Mouse (Mus musculus) hindbrain, embryonic 10.5 days (tissue): Measurements from ENCODE around the gene Rassf4. TPM values are rescaled to one million over a fixed set of nuclear protein-coding genes. Genes with fewer than 3 reads are reported as not detected.
A peak's percentile ranks its signal among the peaks of the same experiment; 100 is the strongest.

Experiments
- DNase-seq: peaks from one replicate; pipeline ENCODE4 v3.0.0-alpha.2; 2017; ENCODE audit warnings: low spot score
- H3K27ac ChIP-seq: fragments of 300-500 bp; sonication (generic); 2 replicates; pipeline ENCODE4 v1.5.1; 2016; ENCODE audit warnings: mild to moderate bottlenecking, moderate library complexity
- H3K27me3 ChIP-seq: fragments of 300-500 bp; sonication (generic); 2 replicates; pipeline ENCODE4 v1.6.1; 2016; ENCODE audit warnings: mild to moderate bottlenecking; ENCODE audit not compliant: poor library complexity, insufficient read depth, severe bottlenecking
- H3K36me3 ChIP-seq: fragments of 300-500 bp; sonication (generic); 2 replicates; pipeline ENCODE4 v1.6.1; 2016; ENCODE audit warnings: mild to moderate bottlenecking, moderate library complexity
- H3K4me1 ChIP-seq: fragments of 300-500 bp; sonication (generic); replicated peaks from 2 replicates; pipeline ENCODE4 v1.6.1; 2016; ENCODE audit warnings: mild to moderate bottlenecking
- H3K4me3 ChIP-seq: fragments of 300-500 bp; sonication (generic); 2 replicates; pipeline ENCODE4 v1.5.1; 2016; ENCODE audit warnings: mild to moderate bottlenecking, moderate library complexity
- H3K9me3 ChIP-seq: fragments of 300-500 bp; sonication (generic); 2 replicates; pipeline ENCODE4 v1.6.1; 2016; ENCODE audit warnings: mild to moderate bottlenecking, moderate library complexity
- WGBS: fragments of 180-500 bp; shearing (Covaris S2); methylation state at CpG from one replicate; pipeline ENCODE4 v1.1.7; 2016; 5-methylcytosine and 5-hydroxymethylcytosine counted together
- polyA plus RNA-seq: library from polyadenylated mRNA; unstranded; fragments of >200 nt; fragmentation: Nextera tagmentation; extraction: Ambion mirVana; gene quantifications from 2 replicates; pipeline ENCODE4 v1.2.1, GENCODE M21; 2016

The Rassf4 gene
- polyA plus RNA-seq, 1 experiment from 2014 or later = 60.9 TPM

- Histone ChIP-seq H3K36me3 (no peaks in the 10 kb centered on the region), H3K4me1 (no peaks in the 10 kb centered on the region), H3K27ac (no peak overlapping the region), H3K4me3 (no peak overlapping the region), H3K27me3 (no peaks in the 10 kb centered on the region), H3K9me3 (no peaks in the 10 kb centered on the region)
- DNase-seq = no peak
- WGBS = 62% methylated on average over 2 of the region's 2 CpGs
These were observed 23.7 kb upstream of the Rassf4 start for GRCm38 (mm10) chr6:116697413-116697812.

GRCm38 (mm10) chr6:116694346-116694745, 20.6 kb upstream of the Rassf4 start:
- WGBS = 84% methylated on average over 3 of the region's 3 CpGs
- H3K9me3 ChIP-seq = no peaks in the 10 kb centered on the region
- no peaks in the 10 kb centered on the region for H3K27me3 ChIP-seq
- H3K36me3 ChIP-seq = no peaks in the 10 kb centered on the region
- no peak overlapping the region for H3K27ac ChIP-seq
- no peaks in the 10 kb centered on the region for H3K4me1 ChIP-seq
- no peak overlapping the region for H3K4me3 ChIP-seq
- DNase-seq = no peak

- Histone ChIP-seq H3K27me3 (no peaks in the 10 kb centered on the region), H3K4me3 (no peak overlapping the region), H3K4me1 (no peaks in the 10 kb centered on the region), H3K27ac (no peak overlapping the region; the same call in 1 of the 2 replicates), H3K9me3 (no peaks in the 10 kb centered on the region), H3K36me3 (no peaks in the 10 kb centered on the region)
- DNase-seq = no peak
- WGBS = 87% methylated on average over 4 of the region's 4 CpGs
These were observed 19.9 kb upstream of the Rassf4 start for GRCm38 (mm10) chr6:116693639-116694038.

GRCm38 (mm10) chr6:116682317-116682716, 8.6 kb upstream of the Rassf4 start:
- 63% methylated on average over 6 of the region's 6 CpGs for WGBS

GRCm38 (mm10) chr6:116679563-116680288, 6.0 kb upstream of the Rassf4 start:
- Histone ChIP-seq H3K27me3 (peaks cover 11% of the 10 kb centered on the region), H3K36me3 (no peaks in the 10 kb centered on the region), H3K4me1 (peaks cover 24% of the 10 kb centered on the region), H3K4me3 (no peak overlapping the region), H3K9me3 (no peaks in the 10 kb centered on the region), H3K27ac (no peak overlapping the region)
- DNase-seq = no peak
- 79% methylated on average over 5 of the region's 5 CpGs for WGBS

More at GRCm38 (mm10) chr6:116682317-116682716, 8.6 kb upstream of the Rassf4 start:
- Histone ChIP-seq H3K4me1 (peaks cover 9% of the 10 kb centered on the region), H3K4me3 (no peak overlapping the region), H3K27ac (no peak overlapping the region), H3K36me3 (no peaks in the 10 kb centered on the region), H3K27me3 (no peaks in the 10 kb centered on the region), H3K9me3 (no peaks in the 10 kb centered on the region)
- no peak for DNase-seq

- Histone ChIP-seq H3K27ac (peak overlapping the region; percentile 19), H3K4me3 (no peak overlapping the region), H3K9me3 (no peaks in the 10 kb centered on the region), H3K27me3 (peaks cover 21% of the 10 kb centered on the region), H3K36me3 (no peaks in the 10 kb centered on the region), H3K4me1 (peaks cover 48% of the 10 kb centered on the region)
- no peak for DNase-seq
- WGBS = 53% methylated on average over 6 of the region's 6 CpGs
These were observed 3.6 kb upstream of the Rassf4 start for GRCm38 (mm10) chr6:116677321-116677720.

GRCm38 (mm10) chr6:116676355-116676913, 2.7 kb upstream of the Rassf4 start:
- no peak for DNase-seq
- H3K4me3 ChIP-seq = no peak overlapping the region
- 80% methylated on average over 10 of the region's 10 CpGs for WGBS
- H3K9me3 ChIP-seq = no peaks in the 10 kb centered on the region
- H3K4me1 ChIP-seq = peaks cover 57% of the 10 kb centered on the region
- H3K27ac ChIP-seq = peak overlapping the region; percentile 19; the same call in 1 of the 2 replicates
- H3K36me3 ChIP-seq = no peaks in the 10 kb centered on the region
- H3K27me3 ChIP-seq = peaks cover 30% of the 10 kb centered on the region

- Histone ChIP-seq H3K36me3 (no peaks in the 10 kb centered on the region), H3K4me3 (peak overlapping the region; percentile 69), H3K9me3 (no peaks in the 10 kb centered on the region), H3K4me1 (peaks cover 77% of the 10 kb centered on the region), H3K27me3 (peaks cover 34% of the 10 kb centered on the region), H3K27ac (peak overlapping the region; percentile 89)
- no peak for DNase-seq
- WGBS = 25% methylated on average over 16 of the region's 16 CpGs
These were observed 633 bp upstream of the Rassf4 start for GRCm38 (mm10) chr6:116674283-116674886.

- peaks cover 34% of the 10 kb centered on the region for H3K27me3 ChIP-seq
- no peaks in the 10 kb centered on the region for H3K9me3 ChIP-seq
- H3K27ac ChIP-seq = peak overlapping the region; percentile 89
- 55% methylated on average over 5 of the region's 5 CpGs for WGBS
- H3K4me1 ChIP-seq = peaks cover 88% of the 10 kb centered on the region
- no peak for DNase-seq
- H3K4me3 ChIP-seq = peak overlapping the region; percentile 69
- no peaks in the 10 kb centered on the region for H3K36me3 ChIP-seq
These were observed 1.4 kb downstream of the Rassf4 start for GRCm38 (mm10) chr6:116672349-116672748.

GRCm38 (mm10) chr6:116671768-116672167, 2.0 kb downstream of the Rassf4 start:
- 67% methylated on average over 4 of the region's 4 CpGs for WGBS
- no peaks in the 10 kb centered on the region for H3K9me3 ChIP-seq
- peak overlapping the region; percentile 69 for H3K4me3 ChIP-seq
- peaks cover 89% of the 10 kb centered on the region for H3K4me1 ChIP-seq
- H3K36me3 ChIP-seq = no peaks in the 10 kb centered on the region
- peaks cover 34% of the 10 kb centered on the region for H3K27me3 ChIP-seq
- DNase-seq = no peak
- peak overlapping the region; percentile 89 for H3K27ac ChIP-seq

- H3K4me1 ChIP-seq = peaks cover 92% of the 10 kb centered on the region
- H3K27me3 ChIP-seq = peaks cover 34% of the 10 kb centered on the region
- WGBS = 6% methylated on average over 5 of the region's 5 CpGs
- H3K36me3 ChIP-seq = no peaks in the 10 kb centered on the region
- H3K4me3 ChIP-seq = peak overlapping the region; percentile 69
- H3K27ac ChIP-seq = peak overlapping the region; percentile 89
- no peaks in the 10 kb centered on the region for H3K9me3 ChIP-seq
- DNase-seq = peak; percentile 71
These were observed 2.7 kb downstream of the Rassf4 start for GRCm38 (mm10) chr6:116671031-116671430.

GRCm38 (mm10) chr6:116670144-116670543, 3.6 kb downstream of the Rassf4 start:
- Histone ChIP-seq H3K36me3 (no peaks in the 10 kb centered on the region), H3K27ac (peak overlapping the region; percentile 89), H3K4me1 (peaks cover 99% of the 10 kb centered on the region), H3K27me3 (peaks cover 26% of the 10 kb centered on the region), H3K4me3 (peak overlapping the region; percentile 69), H3K9me3 (no peaks in the 10 kb centered on the region)
- peak; percentile 63 for DNase-seq
- WGBS = 15% methylated on average over 6 of the region's 6 CpGs
